Mouse (Mus musculus): ENCODE results near the gene Cwf19l2. TPM values are rescaled to one million over a fixed set of nuclear protein-coding genes. Genes with fewer than 3 reads are reported as not detected.

Gene Cwf19l2
- polyA plus RNA-seq, 1 experiment from 2014 or later, result 10.9 TPM

Other genes with a start within 250 kb of the Cwf19l2 start
- gene Alkbh8, start 68.5 kb upstream of the Cwf19l2 start, polyA plus RNA-seq (2014; fragmentation: Nextera tagmentation; extraction: Ambion mirVana), result 56.3 and 70.1 TPM in 2 replicates
- 7.1 and 9.4 TPM in 2 replicates for gene Gucy1a2, start 129.2 kb downstream of the Cwf19l2 start, polyA plus RNA-seq (2014; fragmentation: Nextera tagmentation; extraction: Ambion mirVana)